Mouse (Mus musculus) cerebellum, adult 8-10 months (tissue): ENCODE measurements around the gene Olfr263.
A peak's percentile ranks its signal among the peaks of the same experiment; 100 is the strongest.
"Not testable (repeated sequence)": the region's sequence is repeated elsewhere in the genome, so short reads cannot be mapped to it uniquely, and the experiment has no call there.

Source experiments
- DNase-seq: peaks from one replicate; pipeline ENCODE4 v3.0.0; 2022

Gene Olfr263

DNA sequence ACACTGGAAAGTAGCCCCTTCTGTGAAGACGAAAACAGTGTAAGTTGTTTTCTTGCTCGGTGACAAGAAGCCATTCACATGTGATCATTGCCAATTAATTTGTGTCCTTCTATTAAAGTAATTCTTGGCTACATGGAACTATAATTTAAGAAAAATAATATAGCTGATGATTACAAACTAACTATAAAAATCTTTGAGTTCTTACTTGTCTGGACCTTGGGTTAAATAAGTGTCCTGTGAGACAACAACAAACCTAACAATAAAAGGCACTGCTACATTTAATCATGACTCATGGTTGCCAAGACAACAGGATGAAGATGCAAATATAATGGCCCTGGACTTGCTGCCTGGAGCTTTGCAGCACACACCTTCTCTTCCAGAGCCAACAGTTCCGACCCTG is at the start of gene Olfr263:
Gene Olfr263 (plus strand): TSS at position 301 of the 400 bp plus-strand sequence.
- not testable (repeated sequence) for DNase-seq

DNA sequence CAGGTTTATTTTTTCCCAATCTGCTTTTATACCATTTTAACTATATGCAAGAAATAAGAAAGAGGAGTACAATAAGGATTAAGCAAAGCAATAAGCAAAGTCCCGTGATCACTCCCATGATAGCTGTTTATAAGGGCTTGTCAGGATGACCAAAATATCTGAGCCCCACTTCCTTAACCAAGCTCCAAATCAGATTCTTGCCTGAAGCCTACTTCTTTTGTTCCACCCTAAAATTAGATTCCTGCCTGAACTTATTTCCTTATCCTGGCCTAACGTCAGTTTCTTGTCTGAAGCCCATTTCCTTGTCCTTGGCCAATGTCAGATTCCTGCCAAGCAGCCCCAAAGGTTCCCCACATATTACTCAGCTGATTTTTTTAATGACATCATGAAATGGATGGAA is 46.8 kb upstream of the Olfr263 start:
- DNase-seq: no peak

DNA sequence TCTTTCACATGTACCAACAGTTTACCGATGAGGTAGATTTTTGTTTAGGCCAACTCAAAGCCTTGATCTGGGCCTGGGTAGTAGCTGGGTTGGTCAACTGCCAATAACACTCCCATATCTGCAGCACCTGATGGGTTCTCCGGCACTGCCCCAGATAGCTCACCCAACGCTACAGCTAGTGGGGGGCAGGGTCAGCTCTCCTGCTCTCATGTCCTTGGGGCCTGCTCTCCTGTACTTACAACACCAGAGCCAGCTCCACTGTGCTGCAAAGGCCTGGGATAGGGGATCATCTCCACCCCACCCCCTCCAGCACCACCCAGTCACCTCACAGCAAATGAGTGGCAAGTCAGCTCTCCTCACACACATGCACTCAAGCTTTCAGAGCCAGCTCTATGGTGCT is 19.7 kb upstream of the Olfr263 start:
- no peak for DNase-seq

DNA sequence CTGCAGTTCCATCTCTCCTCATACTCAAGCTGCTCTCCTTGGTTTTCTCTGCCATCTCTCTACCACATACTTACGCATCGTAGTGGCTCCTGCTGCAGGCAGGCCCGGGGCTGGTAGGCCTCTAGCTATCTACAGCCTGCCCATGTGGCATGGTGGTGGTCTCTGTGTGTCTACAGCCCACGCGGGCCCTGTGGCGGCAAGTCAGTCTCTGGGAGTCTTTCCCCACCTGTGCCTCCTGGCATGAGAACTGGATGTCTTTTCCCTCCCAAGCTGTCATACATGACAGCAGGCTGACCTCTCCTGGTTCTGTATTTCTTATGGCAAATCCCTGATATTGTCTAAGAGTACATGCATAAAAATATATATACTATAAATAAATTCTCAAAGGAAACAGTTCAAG is 19.0 kb upstream of the Olfr263 start:
- DNase-seq: no peak

DNA sequence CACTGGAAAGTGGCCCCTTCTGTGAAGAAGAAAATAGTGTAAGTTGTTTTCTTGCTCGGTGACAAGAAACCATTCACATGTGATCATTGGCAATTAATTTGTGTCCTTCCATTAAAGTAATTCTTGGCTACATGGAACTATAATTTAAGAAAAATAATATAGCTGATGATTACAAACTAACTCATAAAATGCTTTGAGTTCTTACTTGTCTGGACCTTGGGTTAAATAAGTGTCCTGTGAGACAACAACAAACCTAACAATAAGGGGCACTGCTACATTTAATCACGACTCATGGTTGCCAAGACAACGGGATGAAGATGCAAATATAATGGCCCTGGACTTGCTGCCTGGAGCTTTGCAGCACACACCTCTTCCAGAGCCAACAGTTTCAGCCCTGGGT is 18.3 kb upstream of the Olfr263 start, which contains the start of gene Olfr1369-ps1:
Gene Olfr1369-ps1 (plus strand): TSS at position 301 of the 400 bp plus-strand sequence.
- DNase-seq: not testable (repeated sequence)

DNA sequence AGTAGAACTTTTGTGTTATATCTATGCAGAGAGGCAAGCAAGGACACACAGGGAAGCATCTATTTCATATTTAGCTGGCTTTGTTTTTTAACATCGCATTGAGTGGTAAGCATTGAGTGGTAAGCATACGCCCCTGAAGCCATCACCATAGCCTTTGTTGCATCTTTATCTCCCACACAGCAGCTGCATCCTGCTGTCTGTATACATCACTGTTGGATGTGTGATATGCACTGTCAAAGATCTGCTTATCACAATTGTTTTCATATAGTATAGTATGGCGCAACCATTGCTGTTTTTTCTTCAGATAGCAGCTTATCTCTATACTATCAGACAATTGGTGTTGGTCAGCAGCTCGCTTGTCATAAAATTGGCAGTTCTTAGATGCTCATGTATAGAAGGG is 15.3 kb upstream of the Olfr263 start:
- no peak for DNase-seq

DNA sequence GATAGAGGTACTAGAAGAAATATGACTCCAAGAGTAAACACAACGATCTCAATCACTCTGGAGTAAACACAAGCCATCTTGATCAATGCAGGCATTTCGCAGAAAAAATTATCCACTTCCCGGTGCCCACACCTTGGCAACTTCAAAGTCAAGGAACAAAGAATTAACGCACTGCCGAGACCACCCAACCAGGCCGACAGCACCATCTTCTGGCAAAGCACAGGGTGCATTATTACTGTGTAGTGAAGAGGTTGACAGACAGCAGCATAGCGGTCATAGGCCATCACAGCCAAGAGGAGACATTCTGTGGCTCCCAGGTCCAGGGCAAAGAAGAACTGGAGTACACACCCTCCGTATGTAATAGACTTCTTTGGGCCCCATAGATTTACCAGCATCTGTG is 13.0 kb downstream of the Olfr263 start:
- no peak for DNase-seq

DNA sequence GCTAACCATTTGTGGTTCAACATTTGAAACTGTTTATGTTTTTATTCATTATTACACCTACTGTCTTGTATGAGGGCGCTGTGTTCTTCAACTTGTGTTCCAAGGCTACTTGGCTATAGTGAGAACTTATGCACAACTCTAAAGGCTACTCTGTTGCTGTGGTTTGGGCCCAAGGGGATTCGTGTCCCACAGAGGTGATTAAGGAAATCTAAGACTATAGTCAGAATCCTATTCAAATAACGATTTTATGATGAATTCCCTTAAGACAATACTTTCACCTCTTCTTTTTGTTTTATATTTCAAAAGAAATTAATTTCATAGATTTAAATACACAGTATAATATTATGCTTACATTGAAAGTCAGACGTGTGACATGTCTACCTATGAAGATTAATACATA is 16.3 kb downstream of the Olfr263 start, which contains the start of gene Olfr1368:
Gene Olfr1368 (minus strand): TSS at position 101 of the 400 bp plus-strand sequence.
- DNase-seq: no peak

DNA sequence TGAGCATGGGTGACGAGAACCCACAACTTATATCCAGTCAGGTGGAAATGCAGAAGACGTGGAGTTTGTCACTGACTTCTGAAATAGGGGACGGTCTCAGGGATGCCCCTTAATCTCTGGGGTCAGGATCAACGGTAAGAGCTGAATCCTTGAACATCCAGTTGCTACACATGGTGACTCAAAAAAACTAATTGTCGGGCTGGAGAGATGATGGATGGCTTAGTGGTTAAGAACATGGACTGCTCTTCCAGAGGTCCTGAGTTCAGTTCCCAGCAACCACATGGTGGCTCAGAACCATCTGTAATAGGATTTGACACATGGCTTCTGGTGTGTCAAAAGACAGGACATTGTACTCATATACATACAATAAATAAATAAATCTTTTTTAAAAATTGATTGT is 26.4 kb downstream of the Olfr263 start:
- DNase-seq: no peak

DNA sequence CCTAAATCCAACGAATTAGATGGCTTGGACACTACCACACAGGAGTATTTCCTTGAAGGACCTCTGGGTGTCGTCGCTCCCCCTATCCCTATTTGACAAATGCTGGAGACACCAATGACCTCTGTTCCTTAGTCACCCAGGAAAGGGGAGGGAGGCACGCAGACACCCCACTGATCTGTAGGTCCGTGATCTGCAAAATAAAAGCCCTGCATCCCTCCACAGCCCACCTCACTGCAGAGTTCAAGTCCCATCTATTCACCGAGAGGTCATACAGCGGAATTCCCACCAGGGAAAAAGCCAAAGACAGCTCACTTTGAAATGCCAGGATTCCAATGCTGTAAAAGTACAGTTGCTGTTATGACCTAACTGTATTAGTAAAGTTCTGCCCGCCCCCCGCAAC is 28.6 kb downstream of the Olfr263 start:
- DNase-seq: no peak

DNA sequence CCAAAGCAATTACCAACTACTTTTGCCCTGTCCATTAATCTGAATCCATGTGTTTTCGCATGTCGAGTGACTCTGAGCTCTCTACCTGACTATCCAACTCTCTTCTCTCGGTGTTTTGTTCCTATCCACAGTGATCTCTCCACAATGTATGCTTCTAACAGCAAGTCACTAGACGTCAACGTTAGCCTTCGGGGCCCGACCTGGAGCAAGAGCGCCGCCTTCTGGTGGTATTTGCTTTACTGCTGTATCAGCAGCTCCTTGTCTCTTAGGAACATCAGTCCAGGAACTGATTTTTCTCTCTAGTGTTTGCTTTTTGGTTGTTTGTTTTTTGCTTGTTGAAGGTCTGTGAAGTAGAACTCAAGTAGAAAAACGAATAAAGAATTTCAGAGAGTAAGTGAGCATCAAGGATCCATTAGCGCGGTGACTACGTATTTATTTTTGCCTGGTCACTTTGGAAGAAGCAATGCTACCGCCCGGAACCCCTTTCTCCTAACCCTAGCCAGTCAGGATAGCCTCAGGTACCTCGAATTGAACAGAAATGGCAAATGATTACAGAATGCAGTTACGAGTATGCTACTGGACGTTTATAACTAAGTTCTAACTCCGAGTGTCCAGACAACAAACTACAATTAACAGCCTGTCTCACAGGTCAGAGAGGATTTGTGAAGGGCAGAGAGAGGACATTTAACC is 29.5 kb downstream of the Olfr263 start:
- peak; percentile 87 for DNase-seq

DNA sequence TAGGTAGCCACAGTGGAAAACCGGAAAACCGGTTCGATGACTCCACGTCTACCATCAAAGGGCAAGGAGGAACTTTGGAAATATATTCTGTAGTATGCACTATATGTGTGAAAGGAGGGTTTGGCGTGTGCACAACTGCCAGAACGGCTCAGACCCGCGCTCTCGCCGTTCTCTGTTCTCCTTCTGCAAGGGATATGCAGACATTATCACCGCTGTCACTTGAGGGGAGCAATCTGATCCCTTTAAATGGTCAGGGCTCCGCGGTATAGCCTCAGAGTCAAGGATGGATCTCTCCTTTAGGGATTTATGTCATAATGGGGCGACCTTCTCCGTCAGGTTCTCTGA is 30.0 kb downstream of the Olfr263 start:
- peak; percentile 20 for DNase-seq

DNA sequence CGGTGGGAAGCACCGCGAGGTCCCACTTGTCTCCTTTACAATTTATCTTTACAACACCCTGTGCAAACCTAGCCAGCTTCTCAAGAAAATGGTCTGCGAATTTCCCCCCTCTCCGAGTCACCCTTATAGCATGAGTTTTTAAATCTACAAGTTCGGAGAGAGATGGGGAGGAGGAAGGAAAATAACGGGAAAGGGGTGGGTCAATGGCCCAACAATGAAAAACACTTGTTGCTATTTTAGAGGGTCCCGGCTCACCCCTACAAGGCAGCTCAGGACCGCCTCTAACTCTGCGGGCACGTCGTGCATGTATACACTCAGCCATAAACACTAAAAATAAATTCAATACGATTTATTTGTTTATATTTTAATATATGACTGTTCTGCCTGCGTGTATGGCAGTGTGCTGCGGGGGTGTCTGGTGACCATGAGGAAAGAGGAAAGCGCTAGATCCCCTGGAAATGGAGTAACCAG is 30.6 kb downstream of the Olfr263 start:
- DNase-seq: peak; percentile 25

DNA sequence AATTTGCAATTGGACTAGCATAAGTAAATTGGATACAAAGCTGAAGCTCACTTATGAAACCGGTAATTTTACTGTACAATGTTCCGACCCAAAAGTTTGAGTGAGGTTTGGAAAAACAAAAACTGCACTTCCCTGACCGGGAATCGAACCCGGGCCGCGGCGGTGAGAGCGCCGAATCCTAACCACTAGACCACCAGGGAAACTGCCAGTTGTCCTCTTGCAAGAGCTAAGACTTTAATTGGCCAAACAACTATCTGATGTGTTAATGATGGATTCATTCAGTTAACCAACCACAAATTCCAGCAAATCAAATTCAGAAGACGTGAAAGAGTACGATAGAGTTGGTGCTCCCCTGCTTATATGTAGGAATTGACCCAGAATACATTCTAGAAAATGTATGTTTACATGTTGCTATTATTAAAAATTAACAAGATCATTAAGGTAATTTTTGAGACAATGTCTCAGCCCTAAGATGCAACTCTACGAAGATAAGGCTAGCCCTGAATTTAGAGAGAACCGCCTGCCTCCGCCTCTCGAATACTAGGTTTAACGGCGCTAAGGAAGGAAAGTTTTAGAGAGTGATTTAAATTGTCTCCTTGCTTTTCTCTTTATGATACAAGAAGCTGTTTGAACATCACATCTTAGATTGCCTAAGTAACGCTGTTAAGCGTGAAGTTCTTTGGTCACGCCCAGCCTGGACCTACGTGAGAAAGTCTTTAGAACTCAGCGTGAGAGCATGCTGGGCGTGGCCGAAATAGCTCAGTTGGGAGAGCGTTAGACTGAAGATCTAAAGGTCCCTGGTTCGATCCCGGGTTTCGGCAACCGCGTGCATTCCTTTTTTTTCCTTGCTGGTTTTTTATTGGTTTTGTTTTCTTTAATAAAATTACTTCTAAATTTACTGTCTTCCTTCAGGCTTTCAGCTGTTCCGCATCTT is 31.5 kb downstream of the Olfr263 start:
- peak; percentile 91 for DNase-seq

DNA sequence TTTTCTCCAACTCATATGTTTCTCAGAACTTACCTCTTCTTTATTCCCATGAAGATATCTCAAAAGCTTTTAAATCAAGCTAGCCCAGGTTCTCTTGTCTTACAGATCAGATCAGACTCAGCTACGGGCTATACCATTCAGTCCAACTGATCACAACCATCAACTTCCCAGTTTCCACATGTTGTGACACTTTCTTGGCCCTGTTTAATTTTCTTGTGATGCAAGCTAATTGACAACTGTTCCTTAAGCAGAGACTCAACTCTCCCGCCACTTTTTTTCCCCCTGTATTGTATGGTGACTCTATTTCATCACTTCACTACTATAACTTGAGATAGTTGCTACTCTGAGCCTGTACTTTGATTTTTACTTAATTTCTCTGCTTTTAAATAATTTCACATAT is 32.2 kb downstream of the Olfr263 start:
- DNase-seq: no peak

DNA sequence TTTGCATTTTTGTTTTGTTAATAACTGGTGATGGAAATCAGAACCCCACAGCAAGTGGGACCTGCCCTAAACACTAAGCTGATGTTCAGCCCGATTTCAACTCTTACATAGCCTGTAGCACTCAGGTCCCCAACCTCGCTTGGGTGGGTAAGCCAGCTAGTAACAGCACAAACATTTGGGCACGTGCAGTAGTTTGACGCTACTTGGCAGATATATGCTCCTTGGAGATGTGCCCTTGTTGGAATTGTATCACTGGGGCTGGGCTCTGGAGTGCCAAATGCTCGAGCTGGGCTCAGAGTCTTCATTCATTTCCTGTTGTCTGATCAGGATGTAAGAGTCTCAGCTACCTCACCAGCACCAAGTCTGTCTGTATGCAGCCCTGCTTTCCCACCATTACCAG is 33.2 kb downstream of the Olfr263 start:
- DNase-seq: no peak

DNA sequence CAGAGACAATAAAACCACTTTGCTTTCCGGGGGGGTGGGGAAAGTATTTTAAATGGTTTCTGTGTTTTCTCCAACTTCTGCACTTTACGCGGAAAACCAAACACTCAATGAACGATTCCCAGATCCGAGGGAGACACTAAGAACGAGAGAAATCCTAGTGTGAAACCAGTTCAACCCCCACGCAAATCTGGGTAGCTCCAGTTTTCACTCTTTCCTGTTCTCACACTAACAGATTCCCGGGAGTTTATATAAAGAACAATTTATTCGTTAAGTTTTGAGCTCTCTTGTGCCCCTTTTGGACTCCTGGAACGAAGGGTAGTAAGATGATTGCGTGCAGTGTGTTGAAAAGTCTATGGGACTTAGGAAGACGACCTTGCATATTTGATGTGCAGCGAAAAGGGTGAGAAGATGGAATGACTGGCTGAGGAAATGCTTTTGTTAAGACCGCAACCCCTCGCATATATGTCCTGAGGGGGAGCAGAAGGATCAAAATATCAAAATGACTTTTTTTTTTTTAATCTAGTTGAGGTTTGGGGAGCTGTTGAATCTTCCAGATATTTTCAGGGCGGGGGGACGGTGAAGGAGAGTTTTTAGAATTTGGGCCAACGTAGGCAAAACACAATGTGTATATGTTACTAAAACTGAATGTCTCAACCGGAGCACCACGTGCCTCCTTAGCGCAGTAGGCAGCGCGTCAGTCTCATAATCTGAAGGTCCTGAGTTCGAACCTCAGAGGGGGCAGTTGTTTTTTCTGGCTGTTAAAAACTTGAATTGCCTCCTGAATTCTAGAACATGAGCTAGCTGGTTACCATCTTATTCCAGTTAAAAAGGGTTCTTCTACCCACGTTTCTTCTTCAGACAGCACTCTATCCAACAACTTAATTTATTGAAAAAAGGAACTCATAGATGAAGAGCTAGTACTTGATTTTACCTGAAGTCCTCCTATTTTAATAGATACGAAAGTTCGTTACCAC is 37.8 kb downstream of the Olfr263 start:
- DNase-seq: peak; percentile 83

DNA sequence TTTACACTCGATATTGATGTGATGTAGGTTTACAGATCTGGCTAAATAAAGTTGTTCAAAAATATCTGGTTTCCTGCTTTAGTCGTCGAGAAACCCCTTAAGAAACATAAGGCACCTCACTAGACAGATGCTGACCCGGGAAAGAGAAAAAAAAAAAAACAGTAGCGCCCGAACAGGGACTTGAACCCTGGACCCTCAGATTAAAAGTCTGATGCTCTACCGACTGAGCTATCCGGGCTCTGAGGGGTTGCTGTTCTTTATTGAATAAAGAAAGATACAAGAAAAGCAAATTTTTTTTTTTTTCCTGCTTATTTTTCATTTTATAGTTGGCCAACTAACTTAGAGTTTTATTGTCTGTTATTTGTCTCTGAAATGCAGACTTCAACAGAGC is 38.5 kb downstream of the Olfr263 start:
- peak; percentile 44 for DNase-seq

DNA sequence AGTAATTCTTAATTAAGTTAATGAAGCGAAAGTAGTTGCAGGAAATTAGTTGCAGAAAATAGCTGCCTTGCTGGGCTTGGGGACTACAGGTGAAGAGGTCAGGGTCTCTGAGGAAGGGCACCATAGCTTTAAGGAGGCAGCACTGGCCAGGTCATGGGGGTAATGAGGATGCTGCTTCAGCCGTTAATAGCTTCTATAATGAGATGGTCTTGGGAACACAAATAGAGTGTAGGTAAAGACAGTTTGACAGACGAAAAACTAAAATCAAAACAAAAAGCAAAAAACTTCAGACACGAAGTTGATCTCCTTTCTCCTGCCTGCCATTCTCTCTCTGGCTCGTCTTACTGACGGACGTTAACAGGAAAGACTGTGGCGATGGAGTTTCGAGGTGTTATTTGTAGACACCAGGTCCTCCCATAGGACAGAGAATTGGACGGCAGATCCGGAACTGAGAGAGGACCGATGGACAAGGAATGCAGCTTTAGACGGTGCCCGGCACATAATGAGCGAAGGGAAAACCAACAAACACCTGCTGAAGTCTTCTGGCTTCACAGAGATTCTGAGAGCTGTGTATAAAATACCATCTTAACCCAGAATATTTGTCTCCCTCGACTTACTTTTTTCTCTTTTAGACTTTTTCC is 39.1 kb downstream of the Olfr263 start:
- peak; percentile 43 for DNase-seq

DNA sequence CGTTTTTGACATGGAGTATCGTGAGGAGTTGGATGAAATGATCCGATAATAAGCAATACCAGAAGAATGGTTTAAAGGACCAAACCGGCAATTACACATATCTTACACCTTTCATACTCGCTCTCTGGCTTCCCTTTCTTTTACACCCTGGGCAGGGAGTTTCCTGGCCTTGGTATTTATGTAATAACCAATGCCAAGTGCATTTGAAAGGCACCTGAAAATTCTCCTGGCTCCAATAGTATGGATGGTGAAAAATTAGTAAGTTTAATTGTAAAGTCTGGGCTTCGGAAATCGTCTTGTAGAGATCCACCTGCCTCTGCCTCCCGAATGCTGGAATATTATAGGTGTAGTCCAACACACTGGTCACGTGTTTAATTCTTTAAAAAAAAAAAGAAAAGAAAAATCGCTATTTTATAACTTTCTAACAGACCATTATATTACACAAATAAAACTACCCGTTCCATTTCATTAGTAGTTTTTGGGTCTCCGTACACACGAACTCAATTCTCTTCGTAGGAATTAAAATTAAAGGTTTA is 39.8 kb downstream of the Olfr263 start:
- peak; percentile 18 for DNase-seq

DNA sequence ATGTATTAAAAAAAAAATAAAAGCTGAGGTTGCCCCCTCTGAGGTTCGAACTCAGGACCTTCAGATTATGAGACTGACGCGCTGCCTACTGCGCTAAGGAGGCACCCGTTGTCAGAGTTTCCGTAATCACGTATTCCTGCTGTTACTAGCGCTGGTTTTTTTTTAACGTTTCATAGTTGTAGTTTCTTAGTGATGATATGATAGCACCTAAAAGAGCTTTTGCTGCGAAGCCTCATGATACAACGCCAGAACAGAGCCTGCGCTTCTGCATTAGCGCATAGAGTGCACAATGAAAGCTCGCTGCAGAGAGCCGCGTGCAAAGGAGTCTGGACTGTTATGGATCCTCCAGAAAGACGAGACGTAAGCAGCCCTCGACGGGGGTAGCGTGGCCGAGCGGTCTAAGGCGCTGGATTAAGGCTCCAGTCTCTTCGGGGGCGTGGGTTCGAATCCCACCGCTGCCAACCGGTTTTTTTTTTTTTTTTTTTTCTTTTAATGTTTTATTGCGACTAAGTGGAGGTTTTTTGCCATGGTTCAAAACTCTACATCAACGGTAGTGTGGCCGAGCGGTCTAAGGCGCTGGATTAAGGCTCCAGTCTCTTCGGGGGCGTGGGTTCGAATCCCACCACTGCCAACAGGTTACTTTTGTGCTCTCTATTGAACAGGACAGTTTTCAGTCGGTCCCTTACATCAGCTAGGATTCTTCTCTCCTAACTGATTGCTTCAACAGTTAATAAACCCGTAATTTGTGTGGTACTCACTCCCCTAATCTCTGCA is 40.4 kb downstream of the Olfr263 start:
- peak; percentile 74 for DNase-seq
